Mouse (Mus musculus) liver, embryonic 16.5 days (tissue): ENCODE data around the gene Cnep1r1. TPM values are rescaled to one million over a fixed set of nuclear protein-coding genes. Genes with fewer than 3 reads are reported as not detected.

Source experiments
- ATAC-seq: fragments of 200-750 bp; cut with Nextera tagmentation; 2 replicates; pipeline ENCODE4 v1.8.0; 2017; ENCODE audit warnings: low read depth, mild to moderate bottlenecking, moderate number of reproducible peaks, moderate library complexity
- H3K27ac ChIP-seq: fragments of 300-500 bp; sonication (generic); 2 replicates; pipeline ENCODE4 v1.5.1; 2014; ENCODE audit warnings: mild to moderate bottlenecking, low read length
- H3K27me3 ChIP-seq: fragments of 300-500 bp; sonication (generic); 2 replicates; pipeline ENCODE4 v1.6.1; 2014; ENCODE audit warnings: low read depth, low read length, mixed read lengths; ENCODE audit not compliant: control insufficient read depth, insufficient read depth
- H3K36me3 ChIP-seq: fragments of 300-500 bp; sonication (generic); 2 replicates; pipeline ENCODE4 v1.6.1; 2014; ENCODE audit warnings: mild to moderate bottlenecking; ENCODE audit not compliant: control insufficient read depth, insufficient read depth
- H3K4me1 ChIP-seq: fragments of 300-500 bp; sonication (generic); 2 replicates; pipeline ENCODE4 v1.6.1; 2014; ENCODE audit warnings: low read depth, low read length, mixed read lengths; ENCODE audit not compliant: control insufficient read depth
- H3K4me2 ChIP-seq: fragments of 300-500 bp; sonication (generic); 2 replicates; pipeline ENCODE4 v1.6.1; 2014; ENCODE audit warnings: low read depth, low read length, mixed read lengths
- H3K4me3 ChIP-seq: fragments of 300-500 bp; sonication (generic); 2 replicates; pipeline ENCODE4 v1.5.1; 2014; ENCODE audit warnings: low read depth, mild to moderate bottlenecking, low read length
- H3K9ac ChIP-seq: fragments of 300-500 bp; sonication (generic); 2 replicates; pipeline ENCODE4 v1.6.1; 2014; ENCODE audit warnings: low read depth, low read length
- H3K9me3 ChIP-seq: fragments of 300-500 bp; sonication (generic); replicated peaks from 2 replicates; pipeline ENCODE4 v1.6.1; 2016; ENCODE audit warnings: low read length; ENCODE audit not compliant: control insufficient read depth
- WGBS: fragments of 180-500 bp; shearing (Covaris S2); extraction: QIAGEN DNeasy Blood & Tissue Kit; methylation state at CpG from one replicate; pipeline ENCODE4 v1.1.7; 2014; ENCODE audit not compliant: insufficient replicate concordance; 5-methylcytosine and 5-hydroxymethylcytosine counted together
- polyA plus RNA-seq: library from polyadenylated mRNA; unstranded; fragments of >200 nt; fragmentation: Nextera tagmentation; extraction: Ambion mirVana; gene quantifications from 2 replicates; pipeline ENCODE4 v1.2.1, GENCODE M21; 2015

The Cnep1r1 gene
- polyA plus RNA-seq, 1 experiment from 2014 or later, result 22.4 TPM

DNA sequence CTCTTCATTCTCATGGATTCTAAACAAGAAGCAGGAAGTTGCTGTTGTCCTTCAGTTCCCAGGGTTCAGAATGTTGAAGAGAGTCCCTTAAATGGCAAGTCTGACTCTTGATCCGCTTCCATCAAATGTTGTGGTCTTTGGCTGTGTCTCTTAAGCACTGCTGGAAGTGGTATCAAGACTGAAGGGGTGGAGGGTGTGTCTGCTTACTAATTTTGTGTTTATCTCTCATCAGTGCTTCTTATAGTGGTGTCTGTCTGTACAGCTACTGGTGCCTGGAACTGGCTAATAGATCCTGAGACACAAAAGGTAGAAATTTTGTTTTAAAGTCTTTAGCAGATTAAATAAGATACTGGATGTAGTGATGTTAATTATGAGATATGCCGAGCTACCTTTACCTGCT lies 6.3 kb downstream of the Cnep1r1 start:
- no peak overlapping the region for H3K4me3 ChIP-seq
- no peaks in the 10 kb centered on the region for H3K9me3 ChIP-seq
- no peak overlapping the region for H3K9ac ChIP-seq
- H3K36me3 ChIP-seq, result peaks cover 13% of the 10 kb centered on the region
- H3K4me2 ChIP-seq, result no peak overlapping the region
- no peaks in the 10 kb centered on the region for H3K27me3 ChIP-seq
- ATAC-seq, result peak; percentile 68
- H3K27ac ChIP-seq, result peak overlapping the region; percentile 31; the same call in 1 of the 2 replicates
- 60% methylated on average over 2 of the region's 2 CpGs for WGBS
- H3K4me1 ChIP-seq, result peaks cover 10% of the 10 kb centered on the region

DNA sequence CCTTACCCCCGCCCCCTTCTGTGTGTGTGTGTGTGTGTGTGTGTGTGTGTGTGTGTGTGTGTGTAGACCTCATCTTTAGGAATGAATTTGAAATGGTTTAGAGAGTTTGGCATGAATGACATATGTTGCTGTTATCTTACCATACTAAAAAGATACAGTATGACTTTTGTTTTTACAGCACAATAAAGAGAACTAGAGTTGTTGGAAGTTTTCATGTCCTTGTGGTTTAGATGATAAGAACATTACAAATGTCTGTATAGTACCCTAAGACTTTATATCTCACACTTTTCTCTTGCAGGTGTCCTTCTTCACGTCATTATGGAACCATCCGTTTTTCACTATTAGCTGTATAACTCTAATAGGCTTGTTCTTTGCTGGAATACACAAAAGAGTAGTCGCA lies 10.8 kb downstream of the Cnep1r1 start:
- WGBS, result 78% methylated on average over 4 of the region's 4 CpGs
- Histone ChIP-seq H3K9me3 (no peaks in the 10 kb centered on the region), H3K4me1 (peaks cover 5% of the 10 kb centered on the region), H3K27me3 (no peaks in the 10 kb centered on the region), H3K4me3 (no peak overlapping the region), H3K4me2 (no peak overlapping the region), H3K27ac (no peak overlapping the region), H3K36me3 (peaks cover 33% of the 10 kb centered on the region), H3K9ac (no peak overlapping the region)
- ATAC-seq, result no peak

DNA sequence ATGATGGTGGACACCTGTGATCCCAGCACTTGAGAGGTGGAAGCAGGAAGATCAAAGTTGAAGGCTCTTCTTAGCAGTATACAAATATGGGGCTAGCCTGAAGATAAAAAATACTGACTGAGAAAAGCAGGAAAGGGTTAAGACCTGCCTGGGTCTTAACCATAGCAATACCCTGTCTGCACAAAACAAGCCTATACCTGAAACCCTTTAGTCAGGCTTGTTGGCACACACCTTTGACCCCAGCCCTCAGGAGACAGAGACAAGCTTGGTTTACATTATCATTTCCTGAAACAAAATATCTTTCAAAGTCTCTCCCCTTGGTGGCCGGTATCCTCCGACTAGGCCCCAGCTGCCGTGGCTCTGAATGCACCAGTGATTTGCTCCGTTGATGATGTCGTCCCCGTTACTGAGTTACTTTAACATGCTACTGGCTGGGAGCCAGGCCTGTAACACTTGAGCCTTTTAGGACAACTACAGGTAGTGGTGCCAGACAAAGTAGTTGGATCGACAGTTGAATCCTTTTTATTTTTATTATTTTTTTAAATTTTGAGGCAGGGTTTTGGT lies 12.3 kb downstream of the Cnep1r1 start:
- Histone ChIP-seq H3K36me3 (peaks cover 35% of the 10 kb centered on the region), H3K4me1 (no peaks in the 10 kb centered on the region), H3K27me3 (no peaks in the 10 kb centered on the region), H3K4me2 (no peak overlapping the region), H3K27ac (no peak overlapping the region), H3K4me3 (no peak overlapping the region), H3K9me3 (no peaks in the 10 kb centered on the region), H3K9ac (no peak overlapping the region)
- no peak for ATAC-seq
- 83% methylated on average over 7 of the region's 7 CpGs for WGBS

DNA sequence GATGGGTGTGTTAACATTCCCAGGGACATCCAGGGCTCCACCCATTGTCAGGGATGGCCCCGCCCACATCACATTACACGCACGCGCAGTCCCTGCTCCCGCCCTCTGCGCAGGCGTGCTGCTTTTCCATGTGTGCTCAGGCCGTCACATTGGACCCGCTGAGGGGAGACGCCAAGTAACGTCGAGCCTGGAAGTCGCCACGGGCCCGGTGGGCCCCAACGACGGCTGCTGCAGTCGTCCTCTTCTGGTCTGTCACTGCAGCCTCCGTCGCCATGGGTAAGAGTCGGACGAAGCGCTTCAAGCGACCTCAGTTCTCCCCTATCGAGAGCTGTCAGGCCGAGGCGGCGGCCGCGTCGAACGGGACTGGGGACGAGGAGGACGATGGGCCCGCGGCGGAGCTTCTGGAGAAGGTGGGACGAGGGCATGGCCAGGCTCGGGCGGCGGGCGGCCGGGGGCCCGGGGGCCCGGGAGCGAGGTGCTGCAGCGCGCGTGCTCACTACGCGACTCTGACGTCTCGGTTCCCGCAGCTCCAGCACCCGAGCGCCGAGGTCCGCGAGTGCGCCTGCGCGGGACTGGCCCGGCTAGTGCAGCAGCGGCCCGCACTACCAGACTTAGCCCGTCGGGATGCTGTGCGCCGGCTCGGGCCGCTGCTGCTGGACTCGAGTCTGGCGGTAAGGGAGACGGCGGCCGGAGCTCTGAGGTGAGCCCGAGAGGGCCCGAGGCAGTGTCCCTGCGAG lies 19.3 kb downstream of the Cnep1r1 start, which contains the start of gene Heatr3:
TSS of gene Heatr3 (plus strand) at position 108 of the 737 bp plus-strand sequence.
- H3K27me3 ChIP-seq, result no peaks in the 10 kb centered on the region
- H3K4me1 ChIP-seq, result peaks cover 11% of the 10 kb centered on the region
- peaks cover 13% of the 10 kb centered on the region for H3K36me3 ChIP-seq
- H3K27ac ChIP-seq, result peak within 1 kb of the TSS; percentile 85
- under 1% methylated on average over 79 of the region's 79 CpGs for WGBS
- no peaks in the 10 kb centered on the region for H3K9me3 ChIP-seq
- ATAC-seq, result peak; percentile 95
- peak within 1 kb of the TSS; percentile 89 for H3K4me3 ChIP-seq
- peak within 1 kb of the TSS; percentile 92 for H3K4me2 ChIP-seq
- peak within 1 kb of the TSS; percentile 80 for H3K9ac ChIP-seq

DNA sequence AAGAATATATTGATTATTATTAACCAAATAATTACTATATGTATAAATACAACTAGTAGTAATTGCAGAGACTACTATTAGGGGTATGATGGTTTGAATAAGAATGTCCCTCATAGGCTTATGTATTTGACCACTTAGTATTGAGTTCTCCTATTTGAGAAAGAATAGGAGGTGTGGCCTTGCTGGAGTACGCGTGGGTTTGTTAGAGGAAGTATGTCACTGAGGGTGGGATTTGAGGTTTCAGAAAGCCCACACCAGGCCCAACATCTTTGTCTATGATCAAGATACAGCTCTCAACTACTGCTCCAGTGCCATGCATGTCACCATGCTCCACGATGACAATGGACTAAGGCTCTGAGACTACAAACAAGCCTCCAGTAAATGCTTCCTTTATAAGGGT lies 20.7 kb downstream of the Cnep1r1 start:
- H3K4me2 ChIP-seq, result no peak overlapping the region
- H3K4me1 ChIP-seq, result peaks cover 11% of the 10 kb centered on the region
- H3K27ac ChIP-seq, result no peak overlapping the region
- no peak overlapping the region for H3K9ac ChIP-seq
- ATAC-seq, result no peak
- WGBS, result 65% methylated on average over 3 of the region's 3 CpGs
- no peaks in the 10 kb centered on the region for H3K27me3 ChIP-seq
- peaks cover 3% of the 10 kb centered on the region for H3K36me3 ChIP-seq
- no peak overlapping the region for H3K4me3 ChIP-seq
- no peaks in the 10 kb centered on the region for H3K9me3 ChIP-seq

DNA sequence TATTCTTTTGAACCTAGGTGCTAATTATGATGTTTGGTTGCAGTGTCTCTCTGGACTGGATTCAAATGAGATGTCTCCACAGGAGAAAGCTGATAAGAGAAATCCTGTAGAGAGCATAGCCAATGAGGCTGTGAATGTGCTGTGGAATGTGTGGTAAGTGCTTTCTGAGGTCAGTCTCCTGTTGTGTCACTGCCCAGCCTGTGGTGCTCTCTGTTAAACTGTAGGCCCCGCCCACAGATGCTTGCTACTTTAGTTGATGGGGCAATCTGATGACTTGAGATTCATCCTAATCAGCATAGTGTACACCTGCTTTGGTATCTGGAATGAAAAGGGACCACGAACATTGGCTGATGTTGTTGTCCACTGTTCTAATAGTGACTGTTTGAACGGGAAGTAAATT lies 23.1 kb downstream of the Cnep1r1 start:
- Histone ChIP-seq H3K4me1 (peaks cover 11% of the 10 kb centered on the region), H3K27me3 (no peaks in the 10 kb centered on the region), H3K36me3 (no peaks in the 10 kb centered on the region), H3K4me2 (no peak overlapping the region), H3K27ac (no peak overlapping the region), H3K9ac (no peak overlapping the region), H3K9me3 (no peaks in the 10 kb centered on the region), H3K4me3 (no peak overlapping the region)
- no peak for ATAC-seq
- WGBS, result 73% methylated on average over 3 of the region's 3 CpGs

DNA sequence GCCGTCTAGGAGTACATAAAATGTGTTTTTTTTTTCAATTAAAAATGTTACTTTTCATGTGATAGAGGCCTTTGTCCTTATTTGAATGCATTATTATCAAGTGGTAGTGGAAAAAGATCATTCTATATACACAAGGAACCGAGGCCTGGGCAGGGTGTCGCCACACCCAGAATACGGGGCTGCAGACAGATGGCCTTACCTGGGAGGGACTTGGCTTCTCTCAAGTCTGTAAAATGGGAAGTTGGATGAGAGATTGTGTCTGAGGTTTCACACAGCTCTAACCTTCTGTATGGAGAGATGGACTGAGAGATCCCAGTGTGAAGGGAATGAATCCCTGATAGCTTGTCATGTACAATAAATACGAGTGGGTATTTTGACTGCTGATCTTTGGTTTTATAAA lies 25.5 kb downstream of the Cnep1r1 start:
- no peaks in the 10 kb centered on the region for H3K4me1 ChIP-seq
- ATAC-seq, result no peak
- H3K4me2 ChIP-seq, result no peak overlapping the region
- no peak overlapping the region for H3K4me3 ChIP-seq
- H3K9me3 ChIP-seq, result no peaks in the 10 kb centered on the region
- peaks cover 7% of the 10 kb centered on the region for H3K36me3 ChIP-seq
- no peak overlapping the region for H3K27ac ChIP-seq
- H3K27me3 ChIP-seq, result no peaks in the 10 kb centered on the region
- H3K9ac ChIP-seq, result no peak overlapping the region
- 65% methylated on average over 5 of the region's 5 CpGs for WGBS

DNA sequence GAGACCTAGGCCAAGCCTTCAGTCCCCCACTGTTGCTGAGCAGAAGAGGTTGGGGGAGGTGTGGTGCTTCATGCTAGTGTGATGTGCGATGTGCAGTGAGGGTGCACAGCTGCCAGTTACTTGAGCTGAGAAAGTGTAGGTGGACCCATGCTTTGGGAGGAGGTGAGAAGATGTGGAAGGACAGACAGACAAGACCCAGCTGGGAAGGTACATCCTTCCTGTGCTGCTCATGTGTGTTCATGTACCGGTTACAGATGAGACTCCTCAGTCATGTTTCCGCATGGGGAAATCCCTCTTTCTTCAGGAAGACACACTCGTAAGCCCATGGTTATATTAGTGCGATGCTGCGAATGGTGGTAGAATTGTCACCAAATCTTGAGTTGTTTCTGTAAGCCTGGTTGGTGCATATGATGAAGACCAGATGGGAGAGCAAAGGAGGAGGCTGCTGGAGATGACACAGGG lies 32.4 kb downstream of the Cnep1r1 start:
- no peaks in the 10 kb centered on the region for H3K4me1 ChIP-seq
- H3K27me3 ChIP-seq, result no peaks in the 10 kb centered on the region
- no peak overlapping the region for H3K4me2 ChIP-seq
- 86% methylated on average over 6 of the region's 6 CpGs for WGBS
- H3K9me3 ChIP-seq, result no peaks in the 10 kb centered on the region
- no peak overlapping the region for H3K9ac ChIP-seq
- peaks cover 22% of the 10 kb centered on the region for H3K36me3 ChIP-seq
- ATAC-seq, result no peak
- no peak overlapping the region for H3K4me3 ChIP-seq
- no peak overlapping the region for H3K27ac ChIP-seq

DNA sequence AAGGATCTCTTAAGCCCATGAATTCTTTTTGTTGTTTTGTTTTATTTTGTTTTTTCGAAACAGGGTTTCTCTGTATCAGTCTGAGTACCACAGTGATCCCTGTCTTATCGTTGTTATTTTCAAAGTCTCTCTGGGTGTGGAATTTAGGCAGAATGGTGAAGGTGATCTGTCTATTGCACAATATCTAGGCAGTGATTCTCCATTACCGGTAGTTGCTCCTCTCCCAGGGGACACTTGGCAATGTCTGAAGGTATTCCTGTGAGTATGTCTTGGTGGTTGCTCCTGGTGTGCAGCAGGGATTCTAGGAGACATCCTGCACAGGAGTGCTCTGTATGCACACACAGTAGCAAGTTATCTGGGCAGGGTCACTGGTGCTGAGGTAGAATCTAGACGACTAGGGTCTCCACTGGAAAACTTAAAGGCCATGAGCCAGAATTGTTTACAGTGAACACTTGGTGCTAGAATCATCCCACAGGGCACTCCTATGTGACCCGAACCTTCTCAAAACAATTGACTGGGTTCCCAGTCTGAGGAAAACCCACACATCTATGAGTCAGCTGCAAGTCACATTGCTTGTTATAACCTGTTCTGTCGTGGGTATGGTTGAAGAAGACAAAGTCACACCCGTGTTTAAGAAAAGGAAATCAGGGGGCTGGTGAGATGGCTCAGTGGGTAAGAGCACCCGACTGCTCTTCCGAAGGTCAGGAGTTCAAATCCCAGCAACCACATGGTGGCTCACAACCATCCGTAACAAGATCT lies 41.8 kb downstream of the Cnep1r1 start:
- H3K27ac ChIP-seq, result no peak overlapping the region
- H3K4me2 ChIP-seq, result no peak overlapping the region
- H3K27me3 ChIP-seq, result no peaks in the 10 kb centered on the region
- no peaks in the 10 kb centered on the region for H3K4me1 ChIP-seq
- H3K36me3 ChIP-seq, result peaks cover 37% of the 10 kb centered on the region
- WGBS, result 80% methylated on average over 9 of the region's 10 CpGs
- no peaks in the 10 kb centered on the region for H3K9me3 ChIP-seq
- no peak overlapping the region for H3K9ac ChIP-seq
- H3K4me3 ChIP-seq, result no peak overlapping the region
- ATAC-seq, result no peak
